16 mouse cellular contexts compared by ENCODE assay signal in genomic region chr3:85480638-85481037, GRCm38 (mm10).
DNase-seq lines count a peak whose midpoint lies in the region; ATAC-seq and TF ChIP-seq lines count a peak whose summit lies in the region.
"Had no signal": no experiment of that assay in that cellular context is flagged by ENCODE, and none has a peak within 500 bp of the region (broad histone marks: within the 10 kb centered on the region; RNA-seq: fewer than 3 reads in every experiment).

No protein-coding gene starts in this region.

- no peaks in the 10 kb centered on the region for H3K9me3 ChIP-seq in intestine, postnatal 0 days (ENCODE audit: control insufficient read depth)
- no peaks in the 10 kb centered on the region for H3K9me3 ChIP-seq in intestine, embryonic 16.5 days (ENCODE audit: control insufficient read depth, low read length)
- no peaks in the 10 kb centered on the region for H3K9me3 ChIP-seq in stomach, postnatal 0 days (ENCODE audit: control insufficient read depth, low read length)
- H3K9me3 ChIP-seq: embryonic facial prominence, embryonic 10.5 days; neural tube, embryonic 15.5 days had no signal

- H3K4me2 ChIP-seq in intestine, postnatal 0 days (replicated peaks; ENCODE audit: low read depth) = no peak overlapping the region
- H3K4me2 ChIP-seq in intestine, embryonic 16.5 days (ENCODE audit: low read depth, low read length) = no peak overlapping the region
- no peak overlapping the region for H3K4me2 ChIP-seq in stomach, postnatal 0 days (replicated peaks; ENCODE audit: low read depth)
- H3K4me2 ChIP-seq: limb, embryonic 12.5 days; lung, embryonic 15.5 days; neural tube, embryonic 15.5 days had no signal

- TF ChIP-seq EP300 in stomach, postnatal 0 days (optimal IDR thresholded peaks at IDR 0.05) = no peak

- H3K4me3 ChIP-seq in intestine, postnatal 0 days (ENCODE audit: low read depth, low read length) = no peak overlapping the region
- H3K4me3 ChIP-seq in intestine, embryonic 16.5 days (ENCODE audit: low read length) = no peak overlapping the region
- no peak overlapping the region for H3K4me3 ChIP-seq in stomach, postnatal 0 days (ENCODE audit: low read depth, low read length)
- H3K4me3 ChIP-seq: embryonic facial prominence, embryonic 10.5 days; limb, embryonic 12.5 days; lung, embryonic 15.5 days; neural tube, embryonic 15.5 days had no signal

- WGBS in intestine, postnatal 0 days = 87% methylated on average over 1 of the region's 1 CpGs
- 81% methylated on average over 1 of the region's 1 CpGs for WGBS in intestine, embryonic 16.5 days
- 58% methylated on average over 1 of the region's 1 CpGs for WGBS in stomach, postnatal 0 days

- no peak overlapping the region for H3K27ac ChIP-seq in intestine, postnatal 0 days (ENCODE audit: low read depth, low read length)
- H3K27ac ChIP-seq in intestine, embryonic 16.5 days (ENCODE audit: low read length) = no peak overlapping the region
- H3K27ac ChIP-seq in stomach, postnatal 0 days (replicated peaks) = no peak overlapping the region
- H3K27ac ChIP-seq: embryonic facial prominence, embryonic 10.5 days; limb, embryonic 12.5 days; lung, embryonic 15.5 days; neural tube, embryonic 15.5 days had no signal

- no peak overlapping the region for H3K9ac ChIP-seq in intestine, postnatal 0 days (ENCODE audit: low read depth, low read length)
- H3K9ac ChIP-seq in intestine, embryonic 16.5 days (ENCODE audit: low read depth, low read length) = no peak overlapping the region
- H3K9ac ChIP-seq in stomach, postnatal 0 days (ENCODE audit: low read length) = no peak overlapping the region
- H3K9ac ChIP-seq: limb, embryonic 12.5 days; lung, embryonic 15.5 days; neural tube, embryonic 15.5 days had no signal

- TF ChIP-seq CTCF in intestine, postnatal 0 days (IDR thresholded peaks at IDR 0.05; ENCODE audit: low read depth) = peak; percentile 42
- peak; percentile 46 for TF ChIP-seq CTCF in stomach, postnatal 0 days (IDR thresholded peaks at IDR 0.05; ENCODE audit: low read depth)

- DNase-seq in thymus, postnatal 4 days = peak; percentile 9
- no peak for DNase-seq in thymus, adult 18-20 months
- peak; percentile 29 for DNase-seq in NIH3T3 (ENCODE audit: low read depth)
- DNase-seq in stomach, postnatal 0 days (ENCODE audit: low spot score) = no peak
- no peak for DNase-seq in cerebellum, adult 8-10 months
- DNase-seq in gastrocnemius, postnatal 4 days (ENCODE audit: low spot score in 2 of 2) = no peak
- DNase-seq: adrenal gland, adult 2 months; cerebellum, adult 9-11 months; kidney, postnatal 25 days had no signal

- no peak for ATAC-seq in intestine, postnatal 0 days
- ATAC-seq in intestine, embryonic 16.5 days = no peak
- no peak for ATAC-seq in stomach, postnatal 0 days (ENCODE audit: low FRiP score, low TSS enrichment)

- no peaks in the 10 kb centered on the region for H3K36me3 ChIP-seq in intestine, postnatal 0 days (ENCODE audit: control insufficient read depth, insufficient read depth)
- no peaks in the 10 kb centered on the region for H3K36me3 ChIP-seq in intestine, embryonic 16.5 days (ENCODE audit: control insufficient read depth, insufficient read depth, low read length)
- no peaks in the 10 kb centered on the region for H3K36me3 ChIP-seq in stomach, postnatal 0 days (ENCODE audit: control insufficient read depth, insufficient read depth, low read length)
- H3K36me3 ChIP-seq: embryonic facial prominence, embryonic 10.5 days; limb, embryonic 12.5 days; lung, embryonic 15.5 days; neural tube, embryonic 15.5 days had no signal

- no peaks in the 10 kb centered on the region for H3K4me1 ChIP-seq in intestine, postnatal 0 days (replicated peaks; ENCODE audit: control insufficient read depth, insufficient read depth, low read length)
- no peaks in the 10 kb centered on the region for H3K4me1 ChIP-seq in intestine, embryonic 16.5 days (ENCODE audit: control insufficient read depth, insufficient read depth, low read length)
- H3K4me1 ChIP-seq in stomach, postnatal 0 days (replicated peaks; ENCODE audit: control insufficient read depth, insufficient read depth) = no peaks in the 10 kb centered on the region
- H3K4me1 ChIP-seq: limb, embryonic 12.5 days; lung, embryonic 15.5 days; neural tube, embryonic 15.5 days had no signal

- no peaks in the 10 kb centered on the region for H3K27me3 ChIP-seq in intestine, postnatal 0 days (replicated peaks; ENCODE audit: control insufficient read depth, insufficient read depth, low read length)
- H3K27me3 ChIP-seq in intestine, embryonic 16.5 days (replicated peaks; ENCODE audit: control insufficient read depth, insufficient read depth, low read length) = no peaks in the 10 kb centered on the region
- no peaks in the 10 kb centered on the region for H3K27me3 ChIP-seq in stomach, postnatal 0 days (ENCODE audit: control insufficient read depth, insufficient read depth, low read length)
- H3K27me3 ChIP-seq: limb, embryonic 12.5 days; lung, embryonic 15.5 days; megakaryocyte, embryonic 14.5 days; neural tube, embryonic 15.5 days had no signal

Comparison
In these comparisons a context has a peak if more than half of its experiments do, and no peak if none do; other contexts are left out.
1. DNase-seq: peak in thymus, postnatal 4 days (single experiment) and NIH3T3 (single experiment); none in thymus, adult 18-20 months (0 of 2), stomach, postnatal 0 days (single experiment), cerebellum, adult 8-10 months (single experiment) and gastrocnemius, postnatal 4 days (0 of 2).